Mouse (Mus musculus) embryo, embryonic 9.5 days (tissue): ENCODE measurements at regions not wholly inside any gene's neighbourhood (a gene's known extent, or its start where the extent isn't known, plus 50 kb on each side); places are given as distances from the start of the nearest gene placed in this dataset.
A peak's percentile ranks its signal among the peaks of the same experiment; 100 is the strongest.
"Not testable (repeated sequence)": the region's sequence is repeated elsewhere in the genome, so short reads cannot be mapped to it uniquely, and the experiment has no call there.

Experiments
- DNase-seq: peaks from one replicate; pipeline ENCODE4 v3.0.0-alpha.2; 2017; ENCODE audit errors: extremely low spot score

DNA sequence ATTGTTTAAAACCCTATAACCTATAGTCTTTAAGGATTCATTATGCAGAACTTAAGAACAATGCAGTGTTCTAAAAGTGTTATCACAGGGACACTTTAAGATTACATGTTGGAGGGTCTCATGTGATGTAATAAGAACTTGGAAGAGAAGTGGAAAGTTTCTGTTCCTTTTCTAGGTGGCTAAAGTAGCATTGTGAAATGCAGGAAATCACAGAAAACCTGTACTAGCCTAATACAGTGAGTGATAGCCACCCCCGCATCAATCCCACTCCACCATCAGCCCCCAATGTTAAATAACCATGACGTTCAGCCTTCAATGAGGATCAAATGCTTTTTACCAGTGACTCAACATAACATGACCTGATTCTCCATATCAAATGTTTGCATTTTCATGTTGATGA is 147.4 kb upstream of the Palmd start:
- no peak for DNase-seq

DNA sequence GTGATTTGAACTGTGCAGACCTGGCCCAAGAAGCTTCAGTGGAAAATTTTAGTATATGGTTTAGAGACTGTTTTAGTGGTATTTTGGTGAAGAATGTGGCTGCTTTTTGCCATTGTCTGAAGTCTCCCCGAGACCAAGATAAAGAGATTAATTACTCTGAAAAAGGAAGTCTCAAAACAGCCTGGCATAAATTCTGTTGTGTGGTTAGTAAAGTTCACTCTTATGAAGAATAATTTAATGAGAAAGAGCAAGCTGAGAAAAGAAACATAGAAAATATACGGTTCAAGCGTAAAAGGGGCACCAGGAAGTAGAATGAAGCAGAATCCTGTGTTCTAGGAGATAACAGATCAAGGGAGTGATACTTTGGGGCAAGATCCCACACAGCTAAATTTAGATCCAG is 144.0 kb upstream of the Palmd start:
- no peak for DNase-seq

DNA sequence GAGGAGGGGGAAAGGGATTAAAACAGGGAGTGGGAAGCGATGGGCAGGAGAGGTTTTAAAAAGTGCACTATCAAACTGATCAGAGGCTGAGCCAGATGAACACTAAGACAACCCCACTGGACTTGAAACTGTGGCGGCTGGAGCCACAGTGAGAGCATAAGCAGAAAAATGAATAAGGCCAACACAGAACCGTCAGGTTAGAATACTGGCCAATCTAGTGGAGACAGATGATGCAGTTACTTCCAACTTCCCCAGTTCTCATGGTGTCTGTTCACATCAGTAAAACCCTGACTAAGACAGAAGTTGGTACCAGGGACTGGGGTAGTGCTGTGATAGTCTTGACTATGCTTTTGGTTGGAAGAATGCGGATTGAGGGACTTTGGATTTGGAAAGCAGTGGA is 143.5 kb upstream of the Palmd start:
- DNase-seq, result no peak

DNA sequence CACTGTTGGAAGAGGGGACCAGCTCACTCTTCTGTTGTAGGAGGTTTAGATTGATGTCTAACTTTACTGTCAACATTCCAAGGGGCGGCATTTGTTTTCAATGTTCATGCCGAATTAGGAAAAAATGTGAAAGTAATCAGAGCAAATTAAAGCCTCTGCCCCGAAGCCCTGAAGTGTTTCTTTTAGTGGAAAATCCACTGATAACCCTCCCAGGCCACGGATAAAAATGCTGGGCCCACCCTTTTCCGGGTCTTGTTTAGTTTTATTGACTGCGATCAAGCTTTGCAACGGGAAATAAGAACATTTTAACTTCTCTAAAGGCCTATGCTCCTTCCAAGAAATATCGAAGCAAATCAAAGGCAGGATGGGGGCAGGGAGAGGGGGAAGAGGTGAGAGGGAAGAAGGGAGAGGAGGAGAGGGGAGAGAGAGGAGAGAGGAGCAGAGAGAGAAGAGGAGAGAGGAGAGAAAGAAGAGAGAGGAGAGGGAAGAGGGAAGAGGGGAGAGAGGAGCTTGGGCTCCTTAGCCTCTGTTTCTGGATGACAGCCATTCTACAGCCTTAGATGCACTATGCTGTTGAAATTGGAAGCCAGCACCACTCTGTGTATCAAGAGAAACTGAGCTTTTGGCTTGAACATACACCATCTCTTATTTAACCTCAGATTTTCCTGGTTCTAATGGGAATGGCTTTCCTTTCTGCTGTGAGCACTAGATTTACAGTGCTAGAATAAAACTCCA is 140.3 kb upstream of the Palmd start:
- peak; percentile 12 for DNase-seq

DNA sequence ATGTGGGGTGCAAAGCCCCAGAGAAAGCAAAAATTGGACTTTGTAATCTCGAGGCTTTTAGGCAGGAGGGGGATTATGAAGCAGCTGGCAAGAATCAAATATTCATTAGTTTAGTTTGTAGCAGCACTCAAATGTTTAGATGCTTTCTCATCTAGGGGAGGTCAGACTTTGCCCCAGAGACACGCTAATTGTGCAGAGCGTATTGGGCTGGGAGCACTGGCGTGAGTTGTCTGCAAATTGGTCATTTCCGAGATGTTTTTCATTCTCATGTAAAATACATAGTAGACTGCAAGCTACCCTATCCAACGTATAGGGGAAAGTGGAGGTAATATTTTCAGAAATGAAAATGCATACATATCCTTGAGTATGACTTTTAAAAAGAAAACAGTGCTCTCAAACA is 139.2 kb upstream of the Palmd start:
- DNase-seq, result no peak

DNA sequence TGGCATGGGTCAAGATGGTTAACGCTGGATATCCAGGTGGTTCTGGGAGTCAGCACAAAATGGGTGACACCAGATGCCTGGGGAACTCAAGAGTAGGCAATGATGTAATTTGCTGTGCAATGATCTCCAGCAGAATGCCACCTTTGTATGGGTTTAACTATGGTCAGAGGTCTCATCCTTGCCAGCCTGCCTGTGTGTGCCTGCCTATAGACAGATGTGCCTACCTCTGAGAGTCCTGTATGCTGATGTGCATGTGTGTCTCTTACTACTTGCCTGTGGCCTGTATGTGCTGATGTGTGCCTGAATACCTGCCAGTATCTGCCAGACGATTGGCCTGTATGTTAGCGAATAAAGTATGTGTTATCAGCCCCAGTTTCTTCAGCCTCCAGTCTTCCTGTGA is 138.6 kb upstream of the Palmd start:
- no peak for DNase-seq

DNA sequence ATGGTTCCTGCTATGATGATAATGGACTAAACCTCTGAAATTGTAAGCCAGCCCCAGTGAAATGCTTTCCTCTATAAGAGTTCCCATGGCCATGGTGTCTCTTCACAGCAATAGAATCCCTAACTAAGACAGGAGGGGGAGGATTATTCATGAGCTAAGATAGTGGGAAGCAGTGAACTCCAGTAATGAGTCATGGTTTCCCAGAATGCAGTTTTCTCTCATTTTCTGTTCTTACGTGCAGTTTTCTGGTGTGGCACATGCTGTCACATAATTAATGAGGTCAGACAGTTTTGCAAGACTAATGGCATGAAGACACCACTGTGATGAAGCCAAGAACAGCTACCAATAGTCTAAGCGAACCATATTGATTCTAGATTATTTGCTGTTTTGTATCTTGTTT is 118.9 kb upstream of the Palmd start:
- no peak for DNase-seq

DNA sequence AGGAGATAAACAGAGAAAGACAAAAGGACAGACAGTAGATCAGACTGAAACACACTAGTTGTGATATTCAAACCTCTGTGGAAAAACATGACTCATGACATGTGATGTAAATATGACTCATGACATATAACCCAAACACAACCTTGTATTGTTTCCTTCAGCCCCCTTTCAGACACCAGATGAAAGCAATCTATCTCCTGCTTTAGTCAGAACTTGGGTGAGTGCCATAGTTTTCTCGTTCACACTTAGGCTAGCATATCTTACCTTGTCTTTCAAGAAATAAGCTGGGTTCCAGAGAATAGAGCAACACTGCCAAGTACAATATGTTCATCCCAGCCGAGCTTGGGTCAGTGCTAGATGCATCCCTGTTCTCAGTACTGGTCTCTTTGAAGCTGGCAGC is 107.9 kb upstream of the Palmd start:
- DNase-seq, result no peak

DNA sequence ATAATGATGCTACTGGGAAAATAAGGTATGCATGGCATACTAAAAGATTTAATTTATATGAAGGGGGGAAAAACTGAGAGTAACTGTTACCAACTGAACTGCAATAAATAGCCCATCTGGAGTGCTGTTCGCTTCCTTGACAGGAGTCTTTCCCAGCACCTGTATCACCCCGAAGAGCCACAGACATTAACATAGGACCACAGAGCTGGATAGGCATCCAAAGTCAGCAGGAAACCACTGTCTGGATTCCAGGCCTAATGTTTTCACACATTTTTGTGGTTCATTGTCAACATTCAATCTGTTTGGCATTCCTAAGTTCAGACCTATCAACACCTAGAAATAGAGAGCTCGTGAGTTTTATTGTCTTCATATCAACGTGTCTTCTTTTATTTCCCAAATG is 104.6 kb upstream of the Palmd start:
- no peak for DNase-seq

DNA sequence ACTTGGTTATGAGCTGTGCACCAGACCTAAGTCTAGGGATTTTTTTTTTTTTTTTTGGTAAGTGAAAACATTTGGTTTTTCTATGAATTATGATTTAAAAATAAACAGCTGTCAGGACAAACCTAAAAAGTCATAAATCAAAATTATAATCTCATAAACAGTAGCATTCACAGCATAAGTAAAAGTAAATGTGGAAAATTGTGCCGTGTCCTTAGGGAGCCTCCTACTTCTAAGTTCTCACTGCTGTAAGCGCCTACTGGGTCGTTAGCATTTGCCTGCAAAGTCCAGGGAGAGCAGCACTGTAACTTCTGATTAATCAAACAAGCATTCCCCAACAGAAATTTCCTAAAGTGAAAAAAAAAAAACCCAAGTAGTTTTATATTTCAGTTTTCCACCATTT is 104.2 kb upstream of the Palmd start:
- no peak for DNase-seq

DNA sequence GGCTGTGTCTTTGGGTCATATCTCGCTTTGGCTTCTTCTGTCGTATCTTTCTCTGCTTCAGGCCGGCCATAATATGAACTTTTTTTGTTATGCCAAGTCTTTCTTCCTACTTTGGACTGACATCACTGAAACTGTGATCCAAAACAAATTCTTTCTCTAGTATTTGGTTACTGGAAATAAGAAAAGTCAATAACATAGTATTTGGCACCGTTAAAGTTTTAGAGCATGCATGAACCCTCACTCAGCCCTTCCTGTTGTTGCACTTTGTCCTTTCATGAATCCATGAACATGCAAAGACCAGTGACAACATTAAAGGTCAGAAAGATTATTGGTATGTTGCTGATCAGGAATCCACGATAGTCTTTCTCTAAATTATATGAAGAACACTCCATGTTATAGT is 103.1 kb upstream of the Palmd start:
- DNase-seq, result no peak

DNA sequence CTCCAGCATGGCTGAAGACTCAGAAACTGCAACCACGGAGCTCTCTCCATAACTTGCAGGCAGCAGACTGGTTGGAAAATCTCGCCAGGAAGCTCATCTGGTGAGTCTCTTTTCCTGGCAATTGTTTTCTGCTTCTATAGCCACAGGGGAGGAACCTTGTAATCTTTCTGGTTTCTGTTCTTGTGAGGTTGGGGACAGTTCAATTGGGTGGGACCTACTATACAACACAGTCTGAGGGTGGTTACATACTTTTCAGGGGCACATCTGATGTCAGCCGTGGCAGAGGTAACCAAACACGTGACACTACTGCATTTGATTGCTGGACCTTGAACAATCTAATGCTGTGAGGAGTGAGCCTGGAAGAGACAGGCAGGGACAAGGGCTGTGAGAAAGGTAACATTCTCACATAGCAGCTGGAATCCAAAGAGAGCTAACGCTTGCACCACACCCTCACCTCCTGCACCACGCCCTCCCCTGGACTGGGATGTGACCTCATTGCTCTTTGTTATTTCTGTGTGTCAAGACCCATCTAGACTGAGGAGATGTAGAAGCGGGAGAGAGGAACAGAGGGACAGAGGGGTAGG is 98.8 kb upstream of the Palmd start:
- no peak for DNase-seq

DNA sequence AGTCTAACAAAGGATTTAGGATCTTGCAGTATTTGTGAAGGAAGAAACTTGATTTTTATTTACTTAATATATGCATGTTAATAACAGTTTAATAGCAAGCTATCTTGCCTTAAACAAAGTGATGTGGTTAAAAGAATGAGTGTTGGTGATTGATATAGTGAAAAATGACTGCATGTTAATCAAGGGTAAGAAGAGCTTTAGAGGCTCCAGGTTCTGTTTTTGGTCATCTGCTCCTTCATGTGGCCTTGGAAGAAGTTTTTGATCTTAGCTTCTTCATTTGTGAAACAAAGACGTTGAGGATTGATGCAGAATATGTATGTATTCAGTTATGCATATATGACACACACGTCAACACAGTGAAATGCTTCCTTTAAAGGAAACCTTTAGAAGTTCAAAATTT is 97.1 kb upstream of the Palmd start:
- DNase-seq, result no peak

DNA sequence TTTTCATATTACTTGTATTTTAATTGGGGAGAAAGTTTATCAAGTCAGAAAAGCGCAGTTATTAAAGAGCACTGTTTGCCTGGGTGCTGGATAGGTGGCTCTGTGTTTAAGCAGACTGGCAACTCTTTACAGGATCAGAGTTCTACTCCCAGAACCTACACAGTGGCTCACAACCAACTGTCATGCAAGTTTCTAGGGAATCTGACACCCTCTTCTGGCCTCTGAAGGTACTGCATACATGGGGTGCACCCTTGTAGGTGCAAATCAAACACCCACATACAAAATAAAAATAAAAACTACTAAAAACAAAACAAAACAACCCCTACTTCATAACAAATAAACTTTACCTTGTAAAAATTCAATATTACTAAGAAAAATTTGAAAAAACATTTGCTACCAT is 93.0 kb upstream of the Palmd start:
- no peak for DNase-seq

DNA sequence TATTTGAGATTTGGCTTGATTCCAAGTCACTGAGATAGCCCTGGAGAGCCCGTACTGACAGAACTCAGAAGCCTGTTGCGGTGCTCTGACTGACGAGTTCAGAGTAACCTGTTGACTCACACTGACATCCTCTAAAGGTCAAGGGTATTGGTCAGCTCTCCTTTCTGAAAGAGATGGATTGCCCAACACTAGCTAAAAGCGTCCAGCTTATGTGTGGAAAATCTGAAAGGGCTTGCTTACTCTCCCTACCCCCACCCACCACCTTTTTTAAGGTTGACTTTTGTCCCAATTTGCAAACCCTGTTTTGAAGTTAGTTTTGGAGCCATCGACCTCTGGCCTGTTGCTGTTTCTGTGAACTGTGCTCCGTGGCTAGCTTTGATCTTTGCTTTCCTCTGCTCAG is 92.4 kb upstream of the Palmd start:
- DNase-seq, result no peak

DNA sequence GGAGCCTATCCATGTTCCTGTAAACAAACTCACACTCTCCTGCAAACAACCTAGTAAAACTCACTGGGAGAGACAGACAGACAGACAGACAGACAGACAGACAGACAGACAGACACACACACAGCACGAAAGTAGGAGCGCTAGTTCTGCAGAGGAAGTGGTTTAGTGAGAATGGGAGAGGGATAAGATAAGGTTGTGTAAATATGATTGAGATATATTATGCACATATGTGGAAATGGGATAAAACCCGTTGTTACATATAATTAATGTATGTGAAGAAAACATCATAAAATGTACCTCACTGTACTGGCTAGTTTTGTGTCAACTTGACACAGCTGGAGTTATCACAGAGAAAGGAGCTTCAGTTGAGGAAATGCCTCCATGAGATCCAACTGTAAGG is 85.9 kb upstream of the Palmd start:
- DNase-seq, result not testable (repeated sequence)

DNA sequence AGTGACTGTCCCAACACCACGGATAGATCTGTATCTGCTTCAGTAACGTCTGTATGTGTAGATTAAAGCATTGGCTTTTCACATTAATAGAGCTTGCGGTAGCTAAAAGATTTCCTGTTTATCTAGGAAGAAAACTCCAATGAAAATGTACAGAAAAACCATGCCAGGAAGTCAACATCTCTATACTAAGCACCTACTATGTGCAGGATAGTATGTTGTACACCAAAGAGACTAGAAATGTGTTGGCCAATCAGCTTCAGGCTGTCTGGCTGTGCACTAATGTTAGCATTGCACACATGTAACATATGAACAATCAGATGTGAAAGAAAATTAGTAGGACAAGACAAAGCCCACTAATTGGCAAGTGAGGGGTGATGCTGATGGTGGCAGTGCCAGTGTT is 82.6 kb upstream of the Palmd start:
- DNase-seq, result no peak

DNA sequence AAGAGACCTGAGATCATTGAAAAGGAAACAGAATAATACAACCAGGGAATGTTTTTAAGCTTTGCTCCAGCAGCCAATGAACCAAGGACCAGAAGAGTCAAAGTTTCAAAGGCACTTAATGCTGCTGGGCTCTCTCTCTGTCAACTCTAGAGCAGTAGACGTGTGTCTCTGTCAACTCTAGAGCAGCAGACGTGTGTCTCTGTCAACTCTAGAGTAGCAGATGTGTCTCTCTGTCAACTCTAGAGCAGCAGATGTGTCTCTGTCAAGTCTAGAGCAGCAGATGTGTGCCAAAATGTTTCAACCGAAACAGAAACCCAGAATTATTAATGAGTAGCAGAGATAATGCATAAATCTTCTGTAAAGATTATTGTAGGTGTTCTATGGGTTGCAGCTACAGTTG is 82.1 kb upstream of the Palmd start:
- no peak for DNase-seq

DNA sequence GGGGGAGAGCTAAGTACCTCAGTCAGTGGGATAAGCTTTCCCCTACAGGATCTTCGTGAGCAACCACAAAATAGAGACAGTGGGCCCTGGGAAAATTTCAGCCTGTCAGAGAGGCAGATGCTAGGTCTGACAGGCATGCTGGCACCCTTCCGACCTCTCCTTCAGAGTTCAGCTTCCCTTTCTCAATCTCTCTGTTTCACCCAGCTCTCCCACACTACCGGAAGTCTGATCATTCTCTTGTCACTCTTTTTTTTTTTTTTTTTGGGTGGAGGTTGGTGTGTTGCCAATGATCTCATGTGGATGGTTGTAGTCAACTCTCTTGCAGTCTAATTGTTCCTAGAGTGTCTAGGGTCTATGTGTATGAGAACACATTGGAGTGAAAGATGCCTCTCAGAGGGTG is 80.6 kb upstream of the Palmd start:
- no peak for DNase-seq

DNA sequence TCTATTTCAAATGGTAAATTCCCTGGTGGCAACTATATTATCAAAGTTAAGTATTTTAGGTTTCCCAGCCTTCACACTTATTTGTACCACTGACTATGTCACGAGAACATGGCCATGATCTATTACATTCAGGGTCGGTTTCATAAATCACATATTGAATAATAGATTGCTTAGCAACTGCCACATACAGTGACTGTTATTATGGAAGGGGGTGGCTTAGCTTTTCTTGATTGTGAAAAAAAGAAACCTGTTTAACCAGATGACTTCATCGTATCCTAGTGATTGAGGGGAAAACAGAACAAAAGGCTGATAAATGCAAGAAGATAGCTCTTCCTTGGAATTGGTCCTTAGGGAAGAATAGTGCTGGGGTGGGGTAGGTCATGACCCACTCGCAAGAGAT is 76.0 kb upstream of the Palmd start:
- no peak for DNase-seq

DNA sequence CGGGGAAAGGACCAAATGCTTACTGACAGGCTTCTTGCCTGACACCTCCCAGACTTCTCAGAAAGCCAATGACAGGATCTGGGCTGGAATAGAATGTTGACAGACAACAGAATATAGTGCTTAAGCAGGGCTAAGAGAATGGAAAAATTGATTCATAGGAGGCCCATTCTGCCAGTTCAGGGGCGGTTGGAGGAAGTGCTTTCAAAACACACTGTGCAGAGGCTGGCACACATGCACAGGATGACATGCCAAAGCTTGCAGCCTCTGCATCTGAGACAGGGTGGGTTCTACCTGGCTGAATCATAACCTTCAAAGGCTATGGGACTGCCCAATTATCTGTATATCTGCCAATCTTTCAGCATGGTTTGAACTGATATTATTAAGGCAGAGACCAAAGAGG is 75.5 kb upstream of the Palmd start:
- DNase-seq, result no peak

DNA sequence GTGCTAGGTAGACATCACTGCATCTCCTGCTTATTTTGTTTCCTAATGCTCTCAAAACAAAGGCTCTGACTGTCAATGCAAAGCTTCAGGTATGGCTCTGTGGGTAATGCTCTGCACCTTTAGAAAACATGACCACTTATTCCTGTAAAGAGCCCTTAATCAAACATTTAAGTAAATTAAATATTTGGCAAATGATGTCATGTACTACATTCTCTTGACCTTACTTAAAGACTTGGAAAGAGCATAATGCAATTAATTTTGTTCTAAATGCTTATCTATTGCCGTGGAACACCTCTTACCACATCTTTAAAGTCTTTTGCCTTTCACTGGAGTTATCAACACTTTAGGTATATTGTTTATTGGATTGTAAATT is 70.1 kb upstream of the Palmd start:
- no peak for DNase-seq

DNA sequence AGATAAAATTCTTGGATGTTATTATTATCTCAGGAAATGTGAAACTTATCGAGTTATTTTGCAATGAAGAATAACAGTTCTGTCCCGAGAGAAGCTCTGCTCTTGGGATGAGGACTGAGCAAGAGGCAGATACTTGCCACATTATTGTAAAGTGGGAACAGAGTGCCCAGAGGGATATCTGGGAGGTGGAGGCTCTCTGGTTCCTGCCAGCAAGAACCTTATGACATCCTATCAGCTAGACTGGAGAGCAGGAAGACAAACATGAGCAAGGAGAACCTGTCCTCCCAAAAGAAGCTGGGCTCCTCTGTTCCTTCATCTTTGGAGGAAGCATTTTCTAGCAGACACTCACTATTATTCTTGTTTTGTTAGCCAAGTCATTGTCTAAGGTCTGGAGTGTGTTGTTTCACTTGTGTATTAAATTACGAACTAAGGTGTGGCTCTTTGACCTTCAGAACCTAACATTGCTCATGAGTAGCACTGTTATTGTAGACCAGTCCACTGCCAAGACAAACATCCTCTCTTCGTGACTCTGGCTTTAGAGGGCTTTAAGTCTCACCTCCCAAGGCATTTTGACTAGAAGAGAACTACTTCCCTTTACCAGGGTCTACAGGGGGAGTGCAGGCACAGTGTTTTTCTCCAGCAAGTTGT is 69.6 kb upstream of the Palmd start:
- DNase-seq, result no peak
